Mouse (Mus musculus) forebrain, postnatal 0 days (tissue): Measurements from ENCODE around the gene Gtpbp4. TPM values are rescaled to one million over a fixed set of nuclear protein-coding genes. Genes with fewer than 3 reads are reported as not detected.
"Not testable (repeated sequence)": the region's sequence is repeated elsewhere in the genome, so short reads cannot be mapped to it uniquely, and the experiment has no call there.

Experiments used
- ATAC-seq: fragments of 200-750 bp; cut with Nextera tagmentation; 2 replicates; pipeline ENCODE4 v1.8.0; 2017; ENCODE audit warnings: mild to moderate bottlenecking, moderate library complexity
- DNase-seq: peaks from one replicate; pipeline ENCODE4 v3.0.0-alpha.2; 2015
- H3K27ac ChIP-seq: fragments of 300-500 bp; sonication (generic); 2 replicates; pipeline ENCODE4 v1.5.1; 2014; ENCODE audit warnings: low read depth, mild to moderate bottlenecking, antibody characterized with exemption, low read length, moderate library complexity, mixed read lengths
- H3K27me3 ChIP-seq: fragments of 300-500 bp; sonication (generic); 2 replicates; pipeline ENCODE4 v1.6.1; 2014; ENCODE audit warnings: mild to moderate bottlenecking, low read length, mixed read lengths; ENCODE audit not compliant: insufficient read depth
- H3K36me3 ChIP-seq: fragments of 300-500 bp; sonication (generic); 2 replicates; pipeline ENCODE4 v1.6.1; 2014; ENCODE audit warnings: mild to moderate bottlenecking, moderate library complexity; ENCODE audit not compliant: insufficient read depth
- H3K4me1 ChIP-seq: fragments of 300-500 bp; sonication (generic); 2 replicates; pipeline ENCODE4 v1.6.1; 2014; ENCODE audit warnings: antibody characterized with exemption; ENCODE audit not compliant: insufficient read depth
- H3K4me2 ChIP-seq: fragments of 300-500 bp; sonication (generic); 2 replicates; pipeline ENCODE4 v1.6.1; 2014; ENCODE audit warnings: low read depth, mild to moderate bottlenecking, moderate library complexity
- H3K4me3 ChIP-seq: fragments of 300-500 bp; sonication (generic); 2 replicates; pipeline ENCODE4 v1.5.1; 2014; ENCODE audit warnings: low read depth, low read length, mixed read lengths
- H3K9ac ChIP-seq: fragments of 300-500 bp; sonication (generic); 2 replicates; pipeline ENCODE4 v1.6.1; 2014; ENCODE audit warnings: mild to moderate bottlenecking
- H3K9me3 ChIP-seq: fragments of 300-500 bp; sonication (generic); 2 replicates; pipeline ENCODE4 v1.6.1; 2016; ENCODE audit warnings: low read length
- CTCF ChIP-seq: sonication (generic); IDR thresholded peaks from 2 replicates; pipeline ENCODE4 v1.5.1; 2016; ENCODE audit warnings: antibody characterized with exemption, control low read depth, low read depth
- WGBS: fragments of 180-500 bp; shearing (Covaris S2); extraction: QIAGEN DNeasy Blood & Tissue Kit; methylation state at CpG from one replicate; pipeline ENCODE4 v1.1.7; 2014; 5-methylcytosine and 5-hydroxymethylcytosine counted together
- polyA plus RNA-seq: library from polyadenylated mRNA; unstranded; fragments of >200 nt; fragmentation: Nextera tagmentation; extraction: Ambion mirVana; gene quantifications from 2 replicates; pipeline ENCODE4 v1.2.1, GENCODE M21; 2015
- total RNA-seq: library from RNA; depleted of rRNA; stranded (reverse); fragments of >200 nt; gene quantifications from 2 replicates; pipeline ENCODE4 v1.2.3, GENCODE M21; 2014

Gene Gtpbp4
- total and polyA plus RNA-seq, 2 experiments from 2014 or later = 33.7 to 59.4 TPM

DNA sequence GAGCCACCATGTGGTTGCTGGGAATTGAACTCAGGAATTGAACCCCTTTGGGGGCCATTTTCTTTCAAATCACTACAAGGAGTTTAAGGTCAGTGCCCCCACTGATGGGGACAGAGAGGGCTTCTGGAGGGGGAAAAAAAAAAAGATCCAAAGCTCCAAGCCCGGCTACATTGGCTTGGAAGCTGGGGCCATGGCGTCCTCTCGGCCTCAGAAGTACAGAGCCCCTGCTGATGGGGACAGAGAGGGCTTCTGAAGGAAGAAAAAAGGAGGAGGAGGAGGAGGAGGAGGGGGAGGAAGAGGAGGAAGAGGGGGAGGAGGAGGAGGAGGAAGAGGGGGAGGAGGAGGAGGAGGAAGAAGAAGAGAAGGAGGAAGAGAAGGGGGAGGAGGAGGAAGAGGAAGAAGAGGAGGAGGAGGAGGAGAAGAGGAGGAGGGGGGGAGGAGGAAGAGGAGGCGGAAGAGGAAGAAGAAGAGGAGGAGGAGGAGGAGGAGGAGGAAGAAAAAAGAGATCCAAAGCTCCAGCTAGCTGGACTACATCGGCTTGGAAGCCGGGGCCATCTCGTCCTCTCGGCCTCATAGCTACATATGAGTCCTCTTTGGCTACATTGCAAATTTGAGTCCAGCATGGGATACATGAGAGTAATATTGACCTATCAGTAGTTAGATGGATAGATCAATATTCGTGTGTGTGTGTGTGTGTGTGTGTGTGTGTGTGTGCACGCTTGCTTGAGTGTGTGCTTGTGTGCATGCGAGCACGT lies 15.9 kb upstream of the Gtpbp4 start:
- Histone ChIP-seq H3K27ac (no peak overlapping the region), H3K27me3 (no peaks in the 10 kb centered on the region), H3K4me1 (no peaks in the 10 kb centered on the region), H3K9ac (no peak overlapping the region), H3K9me3 (no peaks in the 10 kb centered on the region), H3K4me2 (no peak overlapping the region), H3K4me3 (no peak overlapping the region), H3K36me3 (no peaks in the 10 kb centered on the region)
- TF ChIP-seq CTCF = no peak
- ATAC-seq (no peak), DNase-seq (peak; percentile 35)
- 66% methylated on average over 12 of the region's 12 CpGs for WGBS

- WGBS = 78% methylated on average over 2 of the region's 2 CpGs
- H3K36me3 ChIP-seq = no peaks in the 10 kb centered on the region
- no peak overlapping the region for H3K27ac ChIP-seq
- no peak for ATAC-seq
- no peak for TF ChIP-seq CTCF
- H3K27me3 ChIP-seq = no peaks in the 10 kb centered on the region
- no peak for DNase-seq
- no peaks in the 10 kb centered on the region for H3K4me1 ChIP-seq
- no peaks in the 10 kb centered on the region for H3K9me3 ChIP-seq
- H3K4me3 ChIP-seq = no peak overlapping the region
- no peak overlapping the region for H3K4me2 ChIP-seq
- H3K9ac ChIP-seq = no peak overlapping the region
Observed at GRCm38 (mm10) chr13:9003306-9003705, 7.4 kb upstream of the Gtpbp4 start.

DNA sequence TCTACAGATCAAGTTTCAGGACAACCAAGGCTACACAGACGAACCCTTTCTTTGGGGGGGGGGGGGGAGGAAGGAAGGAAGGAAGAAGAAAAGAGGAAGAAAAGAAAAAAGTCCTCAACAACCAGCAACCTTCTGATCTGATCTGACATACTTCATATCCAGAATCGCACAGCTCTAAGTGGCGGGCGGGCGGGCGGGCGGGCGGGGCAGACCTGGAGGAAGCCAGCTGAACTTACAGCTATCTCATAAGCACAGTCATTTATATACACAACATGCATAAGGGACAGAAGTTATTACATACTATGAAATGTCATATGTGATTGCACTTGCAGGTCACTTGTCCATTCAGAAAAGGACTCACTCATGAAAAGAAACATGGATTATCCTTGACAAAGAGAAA lies 3.6 kb upstream of the Gtpbp4 start:
- Histone ChIP-seq H3K27me3 (no peaks in the 10 kb centered on the region), H3K4me3 (no peak overlapping the region), H3K4me1 (peaks cover 8% of the 10 kb centered on the region; the same call in 1 of the 2 replicates), H3K9ac (no peak overlapping the region), H3K36me3 (no peaks in the 10 kb centered on the region), H3K4me2 (no peak overlapping the region), H3K9me3 (no peaks in the 10 kb centered on the region), H3K27ac (no peak overlapping the region)
- TF ChIP-seq CTCF = no peak
- no peak for ATAC-seq
- no peak for DNase-seq
- 89% methylated on average over 8 of the region's 8 CpGs for WGBS

GRCm38 (mm10) chr13:8997221-8997620 lies 1.3 kb upstream of the Gtpbp4 start:
- ATAC-seq, H3K9me3 ChIP-seq, H3K4me2 ChIP-seq, DNase-seq, H3K27ac ChIP-seq, H3K4me3 ChIP-seq, H3K9ac ChIP-seq, H3K36me3 ChIP-seq, H3K27me3 ChIP-seq: not testable (repeated sequence)
- WGBS = 85% methylated on average over 5 of the region's 5 CpGs
- peaks cover 13% of the 10 kb centered on the region; the same call in 1 of the 2 replicates for H3K4me1 ChIP-seq

DNA sequence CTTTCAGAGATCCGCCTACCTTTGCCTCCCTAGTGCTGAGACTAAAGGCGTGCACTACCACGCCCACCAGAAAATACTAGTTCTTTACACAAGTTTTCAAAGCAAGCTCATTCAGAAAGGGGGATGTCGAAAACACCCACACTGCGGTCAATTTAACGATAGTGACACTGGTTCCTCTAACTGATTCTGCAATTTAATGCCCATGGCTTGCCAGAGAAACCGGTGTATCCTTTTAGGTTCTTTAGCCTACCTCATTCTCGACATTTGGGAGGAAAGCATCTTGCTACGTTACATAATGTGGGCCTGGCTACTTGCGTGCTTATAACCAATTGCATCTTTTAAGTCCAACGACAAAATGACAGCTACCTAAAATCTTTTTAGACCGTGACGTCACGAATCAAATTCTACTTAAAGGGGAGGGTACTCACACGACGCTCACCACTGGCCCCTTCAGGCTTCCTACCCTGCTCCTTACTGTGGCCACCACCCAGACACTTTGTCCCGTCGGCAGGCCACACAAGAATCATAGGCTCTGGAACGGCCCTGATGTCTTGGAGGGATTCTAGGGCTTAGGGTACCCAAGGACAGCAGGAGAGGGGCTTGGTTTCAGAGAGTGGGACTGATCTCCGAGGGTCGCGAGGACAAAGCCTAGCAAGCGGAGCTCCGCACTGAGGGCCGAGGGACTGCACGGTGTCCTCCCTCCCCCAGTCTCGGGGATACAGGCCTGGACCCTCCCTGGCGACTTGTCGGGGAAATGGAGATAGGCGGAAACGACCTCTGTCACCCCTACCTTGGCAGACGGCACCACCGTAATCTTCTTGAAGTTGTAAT lies 509 bp downstream of the Gtpbp4 start:
- Histone ChIP-seq H3K27ac (peak overlapping the region; percentile 71), H3K4me2 (peak overlapping the region; percentile 65), H3K36me3 (peaks cover 9% of the 10 kb centered on the region), H3K9ac (peak overlapping the region; percentile 85), H3K27me3 (no peaks in the 10 kb centered on the region), H3K4me1 (peaks cover 13% of the 10 kb centered on the region; the same call in 1 of the 2 replicates), H3K9me3 (no peaks in the 10 kb centered on the region), H3K4me3 (peak overlapping the region; percentile 83)
- ATAC-seq (peak; percentile 59), DNase-seq (no peak)
- WGBS = 3% methylated on average over 33 of the region's 33 CpGs
- no peak for TF ChIP-seq CTCF

- TF ChIP-seq CTCF = no peak
- Histone ChIP-seq H3K4me3 (no peak overlapping the region), H3K27me3 (no peaks in the 10 kb centered on the region), H3K27ac (no peak overlapping the region), H3K9me3 (no peaks in the 10 kb centered on the region), H3K4me1 (peaks cover 13% of the 10 kb centered on the region; the same call in 1 of the 2 replicates), H3K4me2 (no peak overlapping the region), H3K36me3 (peaks cover 28% of the 10 kb centered on the region), H3K9ac (no peak overlapping the region)
- WGBS = 96% methylated on average over 6 of the region's 6 CpGs
- DNase-seq (no peak), ATAC-seq (no peak)
Observed at GRCm38 (mm10) chr13:8992231-8992630, 3.7 kb downstream of the Gtpbp4 start.

- ATAC-seq (no peak), DNase-seq (no peak)
- Histone ChIP-seq H3K4me2 (no peak overlapping the region), H3K9me3 (no peaks in the 10 kb centered on the region), H3K27ac (no peak overlapping the region), H3K9ac (no peak overlapping the region), H3K4me3 (no peak overlapping the region), H3K36me3 (peaks cover 81% of the 10 kb centered on the region), H3K27me3 (no peaks in the 10 kb centered on the region), H3K4me1 (no peaks in the 10 kb centered on the region)
- 99% methylated on average over 3 of the region's 3 CpGs for WGBS
- TF ChIP-seq CTCF = no peak
Observed at GRCm38 (mm10) chr13:8972972-8973371, 22.9 kb downstream of the Gtpbp4 start.
